Comparison of ENCODE assay signal across 26 mouse cellular contexts in genomic region chr10:76816930-76817329, GRCm38 (mm10).
"Had no signal": no experiment of that assay in that cellular context is flagged by ENCODE, and none has a peak within 500 bp of the region (broad histone marks: within the 10 kb centered on the region; RNA-seq: fewer than 3 reads in every experiment).

No protein-coding gene starts in this region.

- H3K9me3 ChIP-seq: heart, embryonic 13.5 days; heart, embryonic 15.5 days; hindbrain, embryonic 13.5 days; hindbrain, embryonic 15.5 days; kidney, embryonic 15.5 days; limb, embryonic 10.5 days; limb, embryonic 12.5 days; liver, embryonic 13.5 days; liver, embryonic 15.5 days had no signal

- H3K4me2 ChIP-seq: heart, embryonic 11.5 days; heart, embryonic 13.5 days; heart, embryonic 15.5 days; hindbrain, embryonic 13.5 days; hindbrain, embryonic 15.5 days; kidney, embryonic 15.5 days; limb, embryonic 12.5 days; liver, embryonic 11.5 days; liver, embryonic 13.5 days; liver, embryonic 15.5 days had no signal

- H3K36me3 ChIP-seq: heart, embryonic 13.5 days; heart, embryonic 15.5 days; hindbrain, embryonic 13.5 days; hindbrain, embryonic 15.5 days; kidney, embryonic 15.5 days; limb, embryonic 10.5 days; limb, embryonic 12.5 days; liver, embryonic 13.5 days; liver, embryonic 15.5 days had no signal

- H3K9ac ChIP-seq: heart, embryonic 13.5 days; heart, embryonic 15.5 days; hindbrain, embryonic 13.5 days; hindbrain, embryonic 15.5 days; kidney, embryonic 15.5 days; limb, embryonic 12.5 days; liver, embryonic 13.5 days; liver, embryonic 15.5 days had no signal

- H3K4me3 ChIP-seq: heart, adult 2 months; heart, embryonic 13.5 days; heart, embryonic 15.5 days; hindbrain, embryonic 13.5 days; hindbrain, embryonic 15.5 days; kidney, embryonic 15.5 days; layer of hippocampus, adult 2 months; left cerebral cortex, adult 2 months; limb, embryonic 10.5 days; limb, embryonic 12.5 days; liver, embryonic 13.5 days; liver, embryonic 15.5 days had no signal

- H3K27me3 ChIP-seq: heart, embryonic 13.5 days; heart, embryonic 15.5 days; hindbrain, embryonic 13.5 days; hindbrain, embryonic 15.5 days; kidney, embryonic 15.5 days; limb, embryonic 12.5 days; liver, embryonic 13.5 days; liver, embryonic 15.5 days had no signal

- H3K4me1 ChIP-seq: liver, embryonic 13.5 days; liver, embryonic 15.5 days had no signal

- H3K27ac ChIP-seq: heart, adult 2 months; heart, embryonic 13.5 days; heart, embryonic 15.5 days; hindbrain, embryonic 13.5 days; kidney, embryonic 15.5 days; kidney, postnatal 0 days; layer of hippocampus, adult 2 months; limb, embryonic 10.5 days; limb, embryonic 12.5 days; liver, embryonic 13.5 days; liver, embryonic 15.5 days had no signal

- DNase-seq: gastrocnemius, postnatal 14 days; gastrocnemius, postnatal 36 days; heart, adult 2 months; heart, postnatal 14 days; heart, postnatal 36 days; kidney, adult 11 months; kidney, adult 2 months; kidney, adult 9 months; kidney, postnatal 25 days; kidney, postnatal 4 days; liver; liver, embryonic 13.5 days had no signal

- ATAC-seq: intestine, embryonic 16.5 days had no signal
